Mouse (Mus musculus) mouse trophoblast stem cell (cell line): Measurements from ENCODE around the gene Nfyb.

Source experiments
- in situ Hi-C, 2 experiments: fragments of 300-500 bp; cut with MseI, MboI; formaldehyde crosslinking; loops; 2 replicates in 1 of 2; 3 replicates in 1 of 2; pipeline ENCODE4 v1.15.1; 2025

The Nfyb gene

GRCm38 (mm10) chr10:82745301-82745700 lies 18.6 kb downstream of the Nfyb start:
- in situ Hi-C loops: no loop called here

GRCm38 (mm10) chr10:82744296-82744695 lies 19.6 kb downstream of the Nfyb start:
- in situ Hi-C loops: no loop called here

- in situ Hi-C loops: no loop called here
Measured at GRCm38 (mm10) chr10:82742578-82742977, 21.4 kb downstream of the Nfyb start.

GRCm38 (mm10) chr10:82741876-82742275 lies 22.1 kb downstream of the Nfyb start:
- in situ Hi-C loops: no loop called here

- in situ Hi-C loops: no loop called here
Measured at GRCm38 (mm10) chr10:82741354-82741753, 22.6 kb downstream of the Nfyb start.

GRCm38 (mm10) chr10:82699296-82699941 lies 64.5 kb downstream of the Nfyb start:
- in situ Hi-C loops: no loop called here

- in situ Hi-C loops: no loop called here
Measured at GRCm38 (mm10) chr10:82698712-82699261, 65.2 kb downstream of the Nfyb start.
